Mouse (Mus musculus) induced T-regulatory cell, adult 2 months (primary cell): Measurements from ENCODE around the gene Fn3k.

Experiments
- DNase-seq: peaks from one replicate; pipeline ENCODE4 v3.0.0-alpha.2; 2012; ENCODE audit warnings: low read depth

Gene Fn3k

DNA sequence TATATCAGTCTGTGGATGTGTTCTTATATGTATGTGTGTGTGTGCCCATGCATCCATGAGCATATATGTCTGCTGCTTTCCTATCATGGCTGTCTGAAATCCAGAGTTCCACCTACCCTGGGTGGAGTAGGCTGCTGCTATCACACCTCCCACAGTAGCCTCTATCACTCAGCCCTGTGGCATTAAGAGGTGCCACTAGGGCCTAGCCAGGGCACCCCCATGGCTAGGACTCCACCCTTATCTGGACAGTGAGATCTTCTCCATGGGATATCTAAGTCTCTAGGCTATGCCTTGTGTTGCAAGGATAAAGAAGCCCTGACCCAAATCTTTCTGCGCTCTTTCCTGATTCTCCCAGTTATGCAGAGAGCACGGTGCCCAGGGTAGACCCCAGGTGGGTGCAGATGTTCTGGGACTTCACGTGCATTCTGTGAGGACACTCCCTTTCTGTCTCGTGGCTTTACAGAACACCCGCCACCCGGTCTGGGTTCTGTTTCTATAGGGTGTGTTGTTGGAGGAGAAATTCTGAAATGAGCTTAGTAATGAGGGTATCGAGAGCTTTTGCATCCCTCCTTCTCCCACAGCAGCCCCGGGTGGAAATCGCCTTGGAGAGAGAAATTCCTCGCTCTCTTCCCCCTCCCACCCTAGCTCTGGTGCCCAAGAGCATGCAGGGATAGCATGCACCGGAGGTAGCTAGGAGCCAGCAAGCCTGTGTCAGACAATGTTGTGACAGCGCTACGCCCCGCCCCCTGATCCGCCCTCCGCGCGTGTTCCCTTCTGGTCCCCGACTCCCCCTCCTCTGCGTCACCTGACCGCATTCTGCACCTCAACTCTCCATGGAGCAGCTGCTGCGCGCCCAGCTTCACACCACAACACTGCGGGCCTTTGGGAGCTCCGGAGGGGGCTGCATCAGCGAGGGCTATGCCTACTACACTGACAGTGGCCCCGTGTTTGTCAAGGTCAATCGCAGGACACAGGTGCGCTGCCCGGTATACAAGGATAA, at the start of gene Fn3k:
Gene Fn3k (plus strand): TSS at position 758 of the 1,000 bp plus-strand sequence.
- peak; percentile 91 for DNase-seq

DNA sequence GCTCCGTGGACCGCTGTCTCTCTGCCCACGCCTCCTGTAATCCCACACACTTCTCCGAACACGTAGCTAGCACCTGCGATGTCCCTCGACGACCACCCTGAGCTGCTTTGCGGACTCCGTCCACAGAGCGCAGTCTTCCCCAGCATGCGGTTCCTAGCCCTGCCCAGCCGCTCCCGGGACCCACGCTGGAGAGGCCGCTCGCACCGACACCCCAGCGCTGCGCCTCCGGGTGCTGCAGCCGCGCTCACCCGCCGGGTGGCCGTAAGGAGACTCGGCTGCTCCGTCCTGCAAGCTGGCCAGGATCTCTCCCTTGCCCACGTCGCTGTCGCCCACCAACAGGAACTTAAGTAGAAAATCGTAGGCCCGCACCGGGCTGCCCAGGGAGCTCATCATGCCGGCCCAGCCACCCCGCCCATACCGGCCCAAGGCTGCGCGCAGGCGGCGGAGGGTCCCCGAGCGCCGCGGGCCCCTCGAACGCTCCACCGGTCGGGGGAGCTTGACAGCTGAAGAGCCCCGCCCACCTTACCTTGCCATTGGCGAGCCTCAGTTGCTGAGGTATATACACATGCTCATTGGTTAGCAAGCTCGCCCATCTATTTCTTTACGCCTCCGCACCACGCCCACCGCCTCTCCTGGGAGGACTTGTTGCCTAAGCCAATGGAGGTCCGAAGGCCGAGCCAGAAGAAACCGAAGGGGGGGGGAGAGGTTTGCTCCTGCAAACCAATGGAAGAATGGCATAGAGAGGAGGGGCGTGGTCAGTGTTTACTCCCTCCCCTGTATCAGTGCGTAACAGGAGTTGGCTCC, 46.8 kb upstream of the Fn3k start, which contains the start of gene Rab40b:
Gene Rab40b (minus strand): TSS at position 502 of the 804 bp plus-strand sequence.
- peak; percentile 68 for DNase-seq

GRCm38 (mm10) chr11:121388554-121388945, 46.2 kb upstream of the Fn3k start:
- no peak for DNase-seq

DNA sequence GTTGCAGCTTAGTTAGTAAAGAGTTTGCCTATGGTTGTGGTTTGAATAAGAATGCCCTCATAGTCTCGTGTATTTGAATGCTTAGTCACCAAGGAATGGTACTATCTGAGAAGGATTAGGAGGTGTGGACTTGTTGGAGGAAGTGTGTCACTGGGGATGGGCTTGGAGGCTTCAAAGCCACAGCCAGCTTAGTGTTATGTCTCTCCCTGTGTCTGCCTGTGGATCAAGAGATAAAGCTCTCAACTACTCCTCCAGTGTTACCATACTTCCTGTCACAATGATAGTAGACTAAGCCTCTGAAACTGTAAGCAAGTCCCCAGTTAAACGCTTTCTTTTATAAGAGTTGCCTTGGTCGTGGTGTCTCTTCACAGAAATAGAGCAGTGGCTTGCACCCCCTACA, 43.9 kb upstream of the Fn3k start:
- no peak for DNase-seq

- no peak for DNase-seq
Observed at GRCm38 (mm10) chr11:121392405-121392804, 42.3 kb upstream of the Fn3k start.

DNA sequence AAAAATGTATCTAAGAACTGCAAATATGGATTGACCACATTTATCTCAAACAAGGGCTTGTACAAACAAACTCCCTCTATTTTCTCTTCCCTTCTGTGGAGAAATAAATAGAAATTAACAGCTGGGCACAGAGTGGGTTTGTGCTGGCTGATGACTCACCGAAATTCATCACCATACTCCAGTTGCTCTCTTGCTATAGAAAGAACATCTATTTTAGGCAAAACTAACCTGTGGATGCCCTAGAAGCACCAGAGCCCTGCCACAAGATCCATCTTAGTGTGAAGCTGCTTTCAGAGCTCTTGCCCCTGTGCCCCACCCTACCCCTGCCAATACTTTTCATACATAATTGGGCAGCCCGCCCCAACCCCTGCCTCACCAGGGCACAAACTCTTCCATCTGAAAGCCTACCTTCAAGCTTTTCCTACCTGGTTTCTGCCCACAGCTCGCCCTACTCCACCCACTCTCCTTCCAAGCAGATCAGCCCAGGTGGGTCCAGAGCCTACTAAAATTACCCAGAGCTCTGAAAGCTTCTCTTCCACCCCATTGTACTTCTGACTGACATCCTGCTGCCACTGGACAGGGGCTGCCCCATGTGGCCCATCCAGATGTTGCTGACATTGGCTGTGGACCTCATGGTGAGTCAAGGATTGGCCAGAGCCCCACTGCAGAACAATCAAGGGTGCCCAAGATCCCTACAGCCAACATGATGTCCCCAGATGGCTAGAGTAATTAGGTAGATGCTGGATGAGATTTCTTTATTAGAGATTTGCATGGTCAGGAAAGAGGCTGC, 27.2 kb upstream of the Fn3k start:
- DNase-seq = no peak

GRCm38 (mm10) chr11:121414762-121415161, 20.0 kb upstream of the Fn3k start:
- no peak for DNase-seq

- no peak for DNase-seq
Observed at GRCm38 (mm10) chr11:121415351-121415750, 19.4 kb upstream of the Fn3k start.

- DNase-seq = no peak
Observed at GRCm38 (mm10) chr11:121417971-121418370, 16.7 kb upstream of the Fn3k start.

DNA sequence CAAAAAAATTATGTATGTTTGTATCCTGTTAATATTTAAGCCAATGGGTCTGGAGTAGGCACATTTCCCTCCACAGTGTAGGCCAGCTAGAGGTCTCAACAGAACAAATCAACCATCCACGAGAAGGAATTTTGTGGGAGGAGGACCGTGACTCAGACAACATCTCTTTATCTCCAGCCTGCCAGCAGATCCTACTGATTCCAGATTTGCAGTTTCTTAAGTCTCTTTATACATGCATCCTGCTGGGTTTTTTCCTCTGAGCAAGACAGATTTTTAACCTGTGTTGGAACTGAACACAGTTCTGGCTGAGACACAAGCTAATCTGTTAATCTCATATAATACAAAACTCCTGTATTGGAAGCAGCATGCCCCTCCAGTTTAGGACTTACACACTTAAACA, 15.8 kb upstream of the Fn3k start:
- DNase-seq = no peak

- DNase-seq = no peak
Observed at GRCm38 (mm10) chr11:121420379-121420778, 14.3 kb upstream of the Fn3k start.

GRCm38 (mm10) chr11:121420830-121421552, 13.7 kb upstream of the Fn3k start, which contains the start of gene Fn3krp:
Gene Fn3krp (plus strand): TSS chr11:121421401.
- DNase-seq = peak; percentile 100

- no peak for DNase-seq
Observed at GRCm38 (mm10) chr11:121421553-121422173, 13.1 kb upstream of the Fn3k start.

DNA sequence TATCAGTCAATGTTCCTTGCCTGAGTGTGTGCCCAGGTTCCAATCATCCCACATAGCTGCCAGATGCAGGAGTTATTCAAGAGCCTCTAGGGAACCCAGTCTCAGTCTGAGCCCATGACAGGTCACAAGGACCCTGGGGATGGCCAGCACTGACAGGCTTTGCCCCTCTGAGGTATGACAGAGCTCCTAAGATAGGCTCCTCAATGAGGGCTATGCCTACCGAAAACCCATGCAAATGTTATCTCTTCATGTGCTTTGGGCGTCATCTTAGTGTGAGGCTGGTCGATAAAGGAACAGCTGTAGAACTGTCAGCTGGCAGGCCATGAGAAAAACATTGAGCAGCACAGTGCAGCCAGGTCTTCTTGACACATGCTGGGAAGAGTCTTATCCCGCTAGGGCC, 1.3 kb upstream of the Fn3k start:
- no peak for DNase-seq

GRCm38 (mm10) chr11:121437236-121437635, 2.5 kb downstream of the Fn3k start:
- no peak for DNase-seq

DNA sequence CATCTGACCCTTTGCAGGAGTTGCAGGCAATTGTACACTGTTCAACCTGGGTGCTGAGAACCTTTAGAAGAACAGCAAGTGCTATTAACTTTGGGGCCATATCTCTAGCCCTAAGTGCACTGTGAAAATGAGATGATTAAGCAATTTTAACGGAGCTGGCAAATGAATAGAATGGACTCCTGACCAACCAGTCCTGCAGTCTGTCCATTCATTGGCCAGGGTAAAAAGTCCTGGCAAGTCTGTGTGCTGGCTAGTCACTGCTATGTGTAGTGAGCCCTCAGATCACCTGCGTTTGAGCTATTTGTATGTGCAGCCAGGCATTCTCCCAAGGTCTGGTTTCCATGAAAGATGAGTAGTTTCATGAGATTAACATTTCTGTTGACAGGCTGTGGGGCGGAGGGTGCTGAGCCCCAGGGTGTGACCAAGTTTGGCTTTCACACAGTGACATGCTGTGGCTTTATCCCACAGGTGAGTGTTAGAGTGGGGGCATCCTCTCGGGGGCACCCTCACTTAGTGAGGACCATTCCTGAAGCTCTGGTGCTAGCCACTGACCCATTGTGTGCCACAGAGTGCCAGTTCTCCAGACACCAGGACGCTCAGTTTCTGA, 5.1 kb downstream of the Fn3k start:
- DNase-seq = no peak

GRCm38 (mm10) chr11:121441653-121442052, 6.9 kb downstream of the Fn3k start:
- no peak for DNase-seq

DNA sequence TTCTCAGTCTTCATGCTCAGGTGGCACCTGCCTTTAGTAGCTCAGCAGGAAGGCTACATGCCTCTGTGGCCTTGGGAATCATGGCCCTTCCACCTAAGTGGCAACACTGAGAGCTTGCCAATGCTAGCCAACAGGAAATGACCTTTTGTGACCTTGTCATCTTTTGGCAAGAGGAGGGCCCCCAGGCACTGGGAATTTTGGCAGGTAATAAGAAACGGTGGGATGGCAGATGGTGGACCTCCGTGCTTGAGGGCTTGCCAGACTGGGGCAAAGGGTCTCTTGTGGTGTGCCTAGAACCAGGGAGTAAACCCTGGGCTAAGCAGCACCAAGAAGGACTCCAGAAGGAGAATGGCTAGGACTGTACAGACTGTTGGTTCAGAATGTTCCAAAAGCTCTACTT, 7.4 kb downstream of the Fn3k start:
- DNase-seq = no peak

DNA sequence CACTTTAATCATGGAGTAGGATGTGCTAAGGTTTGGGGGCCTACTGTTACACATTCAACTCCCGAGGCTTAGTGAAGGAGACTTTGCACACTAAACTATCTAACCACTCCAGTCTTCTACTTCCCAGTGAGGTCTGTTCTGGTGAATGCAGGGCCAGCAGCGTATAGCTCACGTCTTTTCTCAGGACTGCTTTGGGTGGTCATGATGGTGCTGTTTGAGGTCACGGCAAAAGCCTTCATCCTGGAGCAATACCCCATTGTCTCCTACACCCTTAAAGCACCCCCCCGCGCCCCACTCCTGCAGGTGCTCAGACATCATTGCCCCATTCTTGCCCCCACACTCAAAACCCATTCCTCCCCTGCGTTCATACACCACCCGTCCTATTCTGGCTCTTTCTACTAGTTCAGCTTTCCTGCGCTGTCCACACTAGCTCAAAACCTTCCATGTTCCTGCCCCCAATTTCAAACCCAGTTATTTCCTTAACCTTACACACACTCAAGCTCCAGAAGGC, 16.6 kb downstream of the Fn3k start:
- no peak for DNase-seq
